In the genomic region with DNA sequence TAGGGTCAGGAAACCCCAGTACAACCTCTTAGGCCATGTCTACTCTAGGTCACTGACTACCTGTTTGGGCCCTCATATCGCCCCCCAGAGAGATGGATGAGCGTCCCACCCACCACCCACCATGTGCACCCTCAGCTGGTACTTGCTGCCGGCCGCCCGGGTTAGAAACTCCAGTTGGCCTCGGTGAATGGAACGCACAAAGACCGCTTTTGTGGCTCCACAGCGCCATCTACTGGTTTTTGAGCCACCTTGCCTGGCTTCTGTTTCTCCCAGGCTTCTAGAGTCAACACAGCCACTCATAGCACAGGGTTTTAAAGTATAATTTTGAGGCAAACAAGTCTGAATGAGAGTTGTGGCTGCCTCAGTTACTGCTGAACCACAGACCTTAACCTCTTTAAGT, we compare ENCODE assay signal across 8 mouse cellular contexts. TPM values are rescaled to one million over a fixed set of nuclear protein-coding genes. Genes with fewer than 3 reads are reported as not detected.
DNase-seq lines count a peak whose midpoint lies in the region; ATAC-seq and TF ChIP-seq lines count a peak whose summit lies in the region.

No protein-coding gene starts in this region.

- H3K9ac ChIP-seq in lung, embryonic 14.5 days, result no peak overlapping the region

- H3K4me3 ChIP-seq in lung, embryonic 14.5 days (ENCODE audit: low read depth, low read length), result no peak overlapping the region

- H3K36me3 ChIP-seq in lung, embryonic 14.5 days (ENCODE audit: insufficient read depth), result no peaks in the 10 kb centered on the region

- H3K4me1 ChIP-seq in lung, embryonic 14.5 days (ENCODE audit: insufficient read depth), result no peaks in the 10 kb centered on the region

- H3K27me3 ChIP-seq in lung, embryonic 14.5 days (ENCODE audit: insufficient read depth, low read length), result no peaks in the 10 kb centered on the region

- intact Hi-C loops in gastrocnemius, postnatal 14 days (cut with DNase I; ENCODE audit: low total_unique reads), result loop anchor here (5.0 to 10.0 kb wide), 3 partner anchors 82 to 430 kb away; no protein-coding TSS in a partner anchor

- WGBS in lung, embryonic 14.5 days, result 3% methylated on average over 9 of the region's 9 CpGs

- H3K9me3 ChIP-seq in lung, embryonic 14.5 days (ENCODE audit: low read depth, low read length), result peaks cover 6% of the 10 kb centered on the region; the same call in 1 of the 2 replicates

- DNase-seq in 416B (ENCODE audit: low read depth) (peak; percentile 81), MN1 (ENCODE audit: low spot score) (peak; percentile 79)
- DNase-seq in cerebellum, adult 9-10 months, result peak; percentile 52
- peak; percentile 74 for DNase-seq in gastrocnemius, postnatal 14 days
- peak; percentile 87 to 89 for DNase-seq in kidney, postnatal 4 days
- DNase-seq in lung, embryonic 14.5 days, result peak; percentile 97
- peak; percentile 41 for DNase-seq in right cerebral cortex, adult 18-20 months
- peak; percentile 47 for DNase-seq in urinary bladder, adult 2 months (ENCODE audit: low spot score)

- H3K4me2 ChIP-seq in lung, embryonic 14.5 days, result no peak overlapping the region

- no peak overlapping the region for H3K27ac ChIP-seq in lung, embryonic 14.5 days (ENCODE audit: low read depth)

- TF ChIP-seq CTCF in lung, embryonic 14.5 days (IDR thresholded peaks at IDR 0.05; ENCODE audit: low read depth), result peak; percentile 90

- peak; percentile 26; the same call in 1 of the 2 replicates for ATAC-seq in lung, embryonic 14.5 days (ENCODE audit: insufficient read depth)

RNA-seq across cellular contexts. Expression of a gene that starts 13.9 kb away (rescaled TPM):
- total RNA-seq in gastrocnemius, postnatal 14 days (2021), result 1 to 10 TPM; 6.0 to 7.3 TPM
- not detected in 2 replicates for polyA plus RNA-seq in lung, embryonic 14.5 days (2014; fragmentation: Nextera tagmentation; extraction: Ambion mirVana)
- not detected in 2 replicates for polyA plus RNA-seq in urinary bladder, adult 2 months (2012; rRNA removed)

Comparison
In these comparisons a context has a peak if more than half of its experiments do, and no peak if none do; other contexts are left out.
1. DNase-seq: peak in every context shown above with its lines; median percentile 97 in lung, embryonic 14.5 days; 88 in kidney, postnatal 4 days; 81 in 416B; 79 in MN1; 74 in gastrocnemius, postnatal 14 days; 52 in cerebellum, adult 9-10 months; 47 in urinary bladder, adult 2 months; 41 in right cerebral cortex, adult 18-20 months.